Mouse (Mus musculus): ENCODE measurements around the gene Gas2l2. TPM values are rescaled to one million over a fixed set of nuclear protein-coding genes. Genes with fewer than 3 reads are reported as not detected.

The Gas2l2 gene
- total RNA-seq (2021): not detected

DNA sequence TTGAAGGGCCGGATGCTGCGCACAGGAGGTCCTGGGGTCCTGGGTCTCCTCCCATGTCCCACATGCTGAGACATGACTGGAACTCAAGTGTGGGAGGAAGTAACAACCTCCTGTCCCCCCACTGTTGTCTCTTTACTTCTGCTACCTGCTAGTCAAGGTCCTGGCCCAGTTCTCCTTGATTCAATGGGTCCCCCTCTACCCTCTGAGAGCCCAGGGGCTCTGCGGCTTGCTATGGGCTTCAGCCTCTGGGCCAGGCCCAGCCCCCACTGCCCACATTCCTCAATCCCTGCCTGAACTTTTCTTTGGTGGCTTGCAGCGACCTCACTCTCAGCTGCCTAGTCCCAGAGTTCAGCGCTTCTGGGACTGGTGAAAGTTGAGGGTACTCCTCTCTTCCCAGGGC is at the start of gene Gas2l2:
Gas2l2 (minus strand) TSS at position 101 of the 400 bp plus-strand sequence.
- intact Hi-C loops (cut with DNase I): no loop called here
- DNase-seq (ENCODE audit: low spot score): no peak

DNA sequence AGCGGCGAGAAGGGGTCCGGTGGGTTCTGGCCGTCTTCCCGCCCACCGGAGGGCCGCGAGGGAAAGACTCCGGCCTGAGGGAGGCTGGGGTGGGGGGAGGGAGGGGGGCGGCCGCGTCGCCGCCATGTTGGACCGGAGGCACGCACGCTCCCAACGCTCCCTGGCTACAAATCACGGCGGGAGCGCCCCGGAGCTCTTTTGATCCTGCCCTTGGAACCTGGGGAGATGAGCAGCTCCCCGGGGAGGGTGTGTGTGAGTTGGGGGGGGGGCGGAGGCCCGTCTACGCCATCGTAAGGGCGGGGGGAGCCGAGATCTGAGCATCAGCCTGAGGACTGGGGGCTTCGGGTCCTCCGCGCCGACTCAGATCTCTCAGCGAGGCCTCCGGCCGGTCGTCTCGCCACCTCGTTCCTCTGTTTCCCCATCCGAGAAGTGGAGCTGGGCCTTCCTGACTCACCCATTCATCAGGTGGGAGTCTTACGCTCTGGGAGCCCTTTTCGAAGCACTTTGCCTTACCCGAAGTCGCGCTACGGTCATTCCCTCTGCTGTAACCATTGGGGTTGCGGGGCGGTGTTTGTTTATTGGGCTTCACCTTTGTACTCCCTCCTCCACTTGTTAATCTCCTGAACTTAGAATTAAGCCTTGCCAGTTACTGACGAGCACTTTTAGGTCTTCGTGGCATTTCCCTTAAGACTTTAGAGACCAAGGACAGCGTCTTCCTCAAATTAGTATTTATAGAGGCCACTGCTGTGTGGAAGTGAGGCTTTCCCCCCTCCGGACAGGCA is 44.2 kb upstream of the Gas2l2 start:
- intact Hi-C loops (cut with DNase I): no loop called here
- no peak for DNase-seq (ENCODE audit: low spot score)

DNA sequence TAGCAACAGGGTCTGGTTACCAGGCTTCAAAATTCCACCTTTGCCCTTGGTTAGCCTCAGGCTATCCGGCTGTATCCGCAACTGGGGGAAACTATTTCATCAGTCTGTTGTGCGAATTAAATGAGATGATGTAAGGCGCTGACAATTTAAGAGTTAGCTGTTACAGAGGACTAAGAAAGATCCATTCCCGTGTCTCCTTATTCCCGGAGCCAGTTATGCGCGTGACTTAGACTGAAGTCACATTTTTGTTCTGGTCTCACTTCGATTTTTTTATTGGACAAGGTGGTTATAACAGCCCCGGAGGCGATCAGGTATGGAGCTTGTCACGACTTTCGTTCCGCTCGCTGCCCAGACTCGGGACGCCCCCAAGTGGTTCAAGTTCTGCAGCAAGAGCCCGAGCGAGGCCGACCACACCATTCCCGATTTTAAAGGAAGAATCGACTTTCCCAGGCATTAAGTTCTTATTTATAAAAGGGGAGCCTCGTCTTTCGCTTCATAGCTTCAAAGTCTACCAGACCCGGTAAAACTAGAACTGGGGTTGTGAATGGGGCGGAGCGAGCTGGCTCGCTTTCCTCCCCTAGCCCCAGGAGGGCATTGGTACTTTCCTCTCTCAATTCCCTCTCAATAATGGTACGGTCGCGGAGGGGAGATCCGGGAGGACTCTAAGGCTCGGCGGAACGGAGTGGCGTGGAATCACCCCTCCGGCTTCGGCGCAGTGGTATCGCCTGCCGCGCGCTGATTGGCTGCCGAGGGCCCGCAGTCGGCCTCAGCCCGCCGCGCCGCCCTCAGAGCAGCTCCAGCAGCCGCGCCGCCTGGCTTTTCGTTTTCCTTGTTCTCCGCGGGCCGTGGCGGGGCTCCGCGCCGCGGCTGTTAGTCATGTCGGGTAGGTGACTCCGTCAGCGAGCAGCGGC is 43.3 kb upstream of the Gas2l2 start, which contains the start of gene Taf15:
Taf15 (plus strand) TSS at position 763 of the 911 bp plus-strand sequence.
- peak; percentile 97 for DNase-seq (ENCODE audit: low spot score)
- intact Hi-C loops (cut with DNase I): loop anchor here (1.0 kb wide), 1 partner anchor 29 kb away; no protein-coding TSS in a partner anchor

DNA sequence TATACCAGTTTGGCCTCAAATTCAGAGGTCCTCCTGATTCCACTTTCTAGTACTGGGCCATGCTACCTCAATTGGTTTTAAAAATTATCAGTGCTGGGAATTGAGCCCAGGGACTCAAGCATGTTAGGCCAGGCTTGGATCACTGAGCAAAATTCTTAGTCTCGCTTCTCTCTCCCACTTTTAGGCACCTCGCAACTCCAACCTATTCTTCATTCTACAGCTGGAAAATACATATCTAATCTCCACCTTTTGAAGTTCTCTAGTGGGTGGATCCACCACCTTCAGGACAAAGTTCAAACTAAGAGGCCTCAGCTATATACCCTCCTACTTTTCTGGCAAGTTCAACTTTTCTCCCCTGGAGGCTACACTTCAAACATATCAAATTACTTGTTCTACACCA is 42.5 kb upstream of the Gas2l2 start:
- no peak for DNase-seq (ENCODE audit: low spot score)
- intact Hi-C loops (cut with DNase I): loop anchor here (1.0 kb wide), 1 partner anchor 28 kb away; no protein-coding TSS in a partner anchor

DNA sequence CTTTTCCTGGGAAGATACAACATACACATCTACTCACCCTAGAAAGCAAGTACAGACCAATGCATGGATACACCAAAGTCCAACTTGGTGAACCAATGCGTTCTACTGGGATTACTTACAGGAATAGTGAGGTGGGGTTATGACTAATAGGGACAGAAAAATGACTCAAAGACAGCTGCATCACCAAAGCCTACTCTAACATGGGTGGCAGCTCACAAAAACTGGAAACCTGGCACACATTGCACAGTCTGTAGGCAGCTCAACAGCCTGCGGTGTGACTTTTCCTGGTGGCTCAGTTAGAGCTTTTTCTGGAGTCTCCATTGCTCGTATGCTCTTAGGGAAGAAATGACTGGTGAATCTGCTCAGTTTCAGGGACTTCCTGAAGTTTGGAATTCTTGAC is 39.5 kb upstream of the Gas2l2 start:
- intact Hi-C loops (cut with DNase I): loop anchor here (10.0 kb wide), 1 partner anchor 514 kb away; the partner anchor contains the start of gene Slfn5
- DNase-seq (ENCODE audit: low spot score): no peak

DNA sequence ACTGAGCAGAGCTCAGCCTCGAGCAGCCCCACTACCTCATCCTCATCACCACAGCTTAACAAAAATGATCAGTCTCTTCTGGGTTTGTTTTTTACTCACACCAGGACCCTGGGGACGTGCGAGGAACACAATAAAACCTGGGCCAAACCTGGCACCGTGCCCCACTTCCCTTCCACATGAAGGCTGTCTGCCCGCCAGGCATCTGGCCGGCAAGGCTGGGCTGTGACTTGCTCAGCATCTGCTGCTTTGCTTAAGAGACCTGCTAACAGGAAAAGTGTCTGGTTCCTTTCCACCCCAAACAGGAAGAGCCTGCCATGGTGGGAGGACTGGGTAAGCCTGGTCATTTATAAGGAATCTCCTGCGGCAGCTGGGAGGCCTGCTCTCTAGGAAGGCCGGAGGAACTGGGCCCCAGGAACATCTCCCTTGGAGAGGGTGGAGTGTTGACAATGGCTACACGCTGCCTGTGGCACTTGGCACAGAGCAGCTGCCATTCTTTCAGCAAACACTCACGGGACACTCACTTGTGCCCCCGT is 37.9 kb upstream of the Gas2l2 start:
- peak; percentile 78 for DNase-seq (ENCODE audit: low spot score)
- intact Hi-C loops (cut with DNase I): loop anchor here (10.0 kb wide), 1 partner anchor 512 kb away; the partner anchor contains the start of gene Slfn5

DNA sequence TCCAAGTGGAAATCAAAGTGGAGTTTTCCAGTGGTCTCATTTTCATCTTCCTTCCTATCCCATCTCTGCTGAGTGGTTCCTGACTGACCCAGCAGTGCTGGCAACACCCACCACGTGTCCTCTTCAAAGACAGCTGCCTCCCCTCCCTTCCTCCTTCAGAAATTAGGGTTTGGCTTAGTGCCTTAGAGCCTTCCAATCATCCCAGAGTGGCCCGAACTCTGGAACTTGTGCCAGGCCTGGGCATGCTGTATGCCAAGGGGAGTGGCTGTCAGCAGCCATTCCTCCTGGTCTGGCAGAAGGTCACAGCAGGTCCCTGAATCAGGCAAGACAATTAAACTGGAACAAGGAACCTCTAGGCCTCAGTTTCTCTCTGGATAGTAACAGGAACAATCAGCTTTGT is 36.7 kb upstream of the Gas2l2 start:
- intact Hi-C loops (cut with DNase I): loop anchor here (10.0 kb wide), 1 partner anchor 511 kb away; the partner anchor contains the start of gene Slfn5
- no peak for DNase-seq (ENCODE audit: low spot score)

DNA sequence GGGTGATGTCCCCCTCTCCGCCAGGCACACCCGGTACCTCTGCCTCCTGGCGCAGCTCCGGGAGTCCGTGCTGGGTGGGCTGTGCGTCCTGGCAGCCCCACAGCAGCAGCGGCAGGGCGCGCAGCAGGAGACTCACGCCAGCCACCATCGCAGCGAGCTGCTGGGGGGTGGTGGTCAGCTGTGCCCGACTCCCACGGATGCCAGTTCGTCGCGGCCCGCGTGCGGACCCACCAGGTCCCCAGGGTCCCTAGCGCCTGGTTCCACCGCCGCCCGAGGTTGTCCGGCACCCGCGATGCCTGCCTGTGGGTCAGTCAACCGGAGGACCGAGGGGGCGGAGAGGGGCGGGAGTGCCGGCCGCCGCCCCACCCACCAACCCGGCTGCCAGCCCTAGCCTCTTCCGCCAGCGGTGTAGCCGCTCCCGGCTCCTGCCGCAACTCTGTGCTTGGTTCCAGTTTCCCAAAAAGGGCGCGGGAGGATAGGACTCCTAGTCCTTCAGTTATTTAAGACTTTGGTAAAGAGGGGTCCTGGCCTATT is 33.5 kb upstream of the Gas2l2 start, which contains the start of gene Mmp28:
Mmp28 (minus strand) TSS at position 361 of the 534 bp plus-strand sequence.
- DNase-seq (ENCODE audit: low spot score): peak; percentile 68
- intact Hi-C loops (cut with DNase I): loop anchor here (10.0 kb wide), 1 partner anchor 508 kb away; the partner anchor contains the start of gene Slfn5

DNA sequence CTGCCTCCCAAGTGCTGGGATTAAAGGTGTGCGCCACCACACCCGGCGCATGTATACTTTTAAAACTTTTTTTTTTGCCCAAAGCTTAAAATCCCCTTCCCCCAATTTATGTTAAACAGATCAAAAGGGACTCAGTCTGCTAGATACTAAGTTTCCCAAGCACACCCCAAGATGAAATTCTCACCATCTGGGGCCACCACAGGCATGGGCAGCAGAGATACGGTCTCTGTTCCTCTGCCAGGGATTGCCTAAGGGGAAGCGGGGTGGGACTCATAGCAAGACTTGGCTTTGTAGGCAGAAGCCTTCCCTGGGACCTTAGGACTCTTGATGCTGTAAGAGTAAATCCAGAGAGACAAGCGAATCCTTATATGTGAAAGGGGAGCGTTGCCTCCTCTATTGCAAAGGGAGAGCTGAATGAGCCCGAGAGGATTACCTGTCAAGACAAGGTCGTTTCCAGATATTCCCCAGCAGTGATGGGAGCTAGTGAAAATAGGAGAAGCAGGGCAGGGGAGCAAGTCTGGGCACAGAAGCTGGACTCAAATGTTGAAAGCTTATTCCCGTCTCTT is 32.3 kb upstream of the Gas2l2 start:
- DNase-seq (ENCODE audit: low spot score): no peak
- intact Hi-C loops (cut with DNase I): loop anchor here (10.0 kb wide), 1 partner anchor 507 kb away; the partner anchor contains the start of gene Slfn5

DNA sequence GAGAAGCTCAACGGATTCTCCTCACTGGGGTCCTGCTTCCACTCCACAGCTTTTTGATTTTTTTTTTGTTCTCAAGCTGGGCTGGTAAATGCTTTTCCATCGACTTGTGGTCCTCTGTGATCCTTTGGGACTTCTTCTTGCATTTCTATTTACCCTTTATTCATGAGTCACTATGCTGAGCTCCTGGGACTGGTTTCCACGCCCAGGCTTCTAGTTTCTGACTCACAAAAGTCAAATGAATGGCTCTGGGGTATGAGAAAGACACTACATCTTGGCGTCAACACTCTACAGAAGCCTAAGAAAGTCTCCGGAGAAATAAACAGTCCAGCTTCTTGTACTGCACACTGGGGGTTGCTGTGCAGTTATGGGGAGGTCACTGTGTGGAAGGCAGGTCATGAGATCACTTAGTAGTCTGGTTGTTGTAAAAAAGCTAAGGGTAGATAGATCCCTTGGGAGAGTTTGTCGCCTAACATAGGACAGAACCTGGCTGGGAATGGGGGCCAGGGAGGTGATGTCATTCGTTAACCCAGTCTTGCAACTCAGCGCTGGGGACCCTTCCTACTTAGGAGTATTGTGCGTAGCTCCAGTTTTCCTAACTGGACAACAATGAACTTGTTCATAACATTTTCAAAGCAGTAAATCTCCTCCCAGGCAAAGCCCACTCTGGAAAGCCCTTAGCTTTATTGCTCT is 28.8 kb upstream of the Gas2l2 start:
- intact Hi-C loops (cut with DNase I): no loop called here
- no peak for DNase-seq (ENCODE audit: low spot score)

DNA sequence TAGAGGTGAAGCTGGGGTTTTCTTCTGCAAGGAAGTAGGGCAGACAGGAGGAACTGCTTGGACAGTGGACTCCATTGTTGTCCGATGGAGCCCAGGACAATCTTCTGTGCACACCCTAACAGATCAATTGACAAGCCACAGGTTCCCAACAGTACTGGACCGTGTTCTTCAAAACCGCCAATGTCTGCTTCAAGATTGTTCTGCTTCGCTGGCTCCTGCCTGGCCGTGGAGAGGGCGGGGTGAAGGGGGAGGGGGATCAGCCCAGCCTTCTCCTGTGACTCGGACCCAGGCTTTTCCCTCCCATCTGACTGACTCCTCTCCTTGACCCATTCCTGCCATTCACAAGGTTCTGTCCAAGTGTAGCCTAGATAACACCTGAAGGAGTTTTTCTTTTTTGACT is 28.0 kb upstream of the Gas2l2 start:
- intact Hi-C loops (cut with DNase I): no loop called here
- DNase-seq (ENCODE audit: low spot score): no peak

DNA sequence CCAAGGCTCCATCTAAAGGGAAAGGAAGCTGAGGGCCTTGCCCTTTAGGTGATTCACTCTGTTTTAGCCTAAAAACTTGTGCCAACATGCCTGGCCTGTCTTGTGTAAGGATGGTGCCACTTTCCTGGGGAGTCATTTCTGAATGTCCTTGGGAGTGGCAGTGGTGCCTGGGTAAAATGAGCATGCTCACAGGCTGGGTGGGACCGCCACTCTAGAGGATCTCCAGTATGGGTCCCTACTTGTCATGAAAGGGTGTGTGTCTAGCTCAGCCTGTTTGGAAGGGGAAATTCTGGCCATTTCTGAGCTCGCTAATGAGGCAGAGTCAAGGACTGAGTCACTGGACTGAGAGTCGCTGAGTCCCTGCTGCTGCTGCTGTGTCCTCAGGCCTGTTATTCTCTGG is 26.4 kb upstream of the Gas2l2 start:
- intact Hi-C loops (cut with DNase I): no loop called here
- no peak for DNase-seq (ENCODE audit: low spot score)

DNA sequence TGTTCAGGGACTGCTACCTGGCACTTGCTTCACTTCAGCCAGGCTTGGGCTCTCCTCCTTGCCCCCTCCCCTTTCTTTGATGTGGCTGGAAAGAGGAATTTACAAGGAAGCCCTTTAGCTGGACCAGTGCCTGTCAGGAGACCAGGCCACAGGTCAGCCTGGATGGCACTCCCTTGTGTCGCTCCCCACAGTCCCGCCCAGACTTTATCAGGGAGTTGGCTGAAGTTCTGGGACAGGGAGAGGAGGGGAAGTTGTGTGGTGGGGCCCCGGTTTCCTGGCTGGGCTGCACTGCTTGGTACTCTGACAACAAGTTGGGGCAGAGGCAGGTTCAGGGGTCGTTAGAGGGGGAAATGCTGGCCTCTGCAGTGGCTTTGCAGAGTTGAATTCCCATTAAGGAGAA is 25.3 kb upstream of the Gas2l2 start:
- peak; percentile 52 for DNase-seq (ENCODE audit: low spot score)
- intact Hi-C loops (cut with DNase I): no loop called here

DNA sequence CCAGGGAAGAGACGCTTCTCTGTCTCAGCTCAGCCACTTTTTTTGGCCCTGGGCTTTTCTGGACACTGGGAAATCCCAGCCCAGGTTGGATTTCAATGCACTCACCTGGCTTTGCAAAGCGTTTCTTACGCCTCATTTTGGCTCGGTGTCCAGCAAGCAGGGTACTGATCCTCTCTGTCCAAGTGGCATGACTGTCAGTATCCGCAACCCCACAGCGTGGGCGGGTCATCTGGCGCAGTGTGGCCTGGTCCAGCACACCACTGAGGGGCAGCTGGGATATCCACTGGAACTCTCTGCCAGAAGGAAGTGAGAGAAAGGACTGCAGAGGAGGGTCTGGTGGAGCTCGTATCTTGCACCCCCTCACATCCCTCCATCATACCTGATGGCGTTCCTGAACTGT is 22.0 kb upstream of the Gas2l2 start:
- DNase-seq (ENCODE audit: low spot score): no peak
- intact Hi-C loops (cut with DNase I): no loop called here

DNA sequence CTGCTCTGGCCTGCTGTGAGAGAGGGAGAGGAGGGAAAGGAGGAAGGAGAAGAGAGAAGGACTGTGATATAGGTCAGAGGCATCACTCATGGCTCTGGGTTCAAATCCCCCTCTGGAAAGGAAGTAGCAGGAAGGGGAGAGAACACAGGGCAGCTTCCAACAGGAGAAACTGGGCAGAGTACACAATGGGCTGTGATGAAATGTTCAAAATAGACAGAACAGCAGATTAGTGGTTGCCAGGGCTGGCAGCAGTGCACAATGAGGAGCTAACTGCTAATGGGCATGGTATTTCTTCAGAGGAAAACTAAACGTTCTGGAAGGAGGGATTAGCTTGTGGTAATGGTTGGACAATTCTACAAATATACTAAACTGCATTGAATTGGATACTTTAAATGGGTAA is 21.3 kb upstream of the Gas2l2 start:
- intact Hi-C loops (cut with DNase I): no loop called here

DNA sequence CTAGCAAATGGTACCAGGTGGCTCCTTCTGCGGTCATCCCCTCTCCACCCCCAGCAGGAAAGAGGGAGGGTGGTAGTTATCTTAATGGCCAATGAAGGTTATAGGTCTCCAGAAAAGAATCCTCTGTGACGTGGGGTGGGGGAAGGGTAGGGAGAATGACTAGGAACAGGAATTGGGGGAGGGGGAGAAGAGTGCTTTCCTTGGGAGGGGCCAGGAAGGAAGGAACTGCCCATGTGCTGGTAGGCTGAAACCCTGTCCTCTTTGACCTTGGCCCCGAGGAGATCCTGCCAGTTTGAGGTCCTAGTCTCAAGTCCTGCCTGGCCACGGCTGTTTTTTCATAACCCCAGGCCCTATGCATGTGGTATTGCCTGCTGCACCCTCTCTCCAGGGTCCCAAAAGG is 20.0 kb upstream of the Gas2l2 start:
- intact Hi-C loops (cut with DNase I): no loop called here
- no peak for DNase-seq (ENCODE audit: low spot score)

More for the DNA sequence above, 21.3 kb upstream of the Gas2l2 start:
- no peak for DNase-seq (ENCODE audit: low spot score)

DNA sequence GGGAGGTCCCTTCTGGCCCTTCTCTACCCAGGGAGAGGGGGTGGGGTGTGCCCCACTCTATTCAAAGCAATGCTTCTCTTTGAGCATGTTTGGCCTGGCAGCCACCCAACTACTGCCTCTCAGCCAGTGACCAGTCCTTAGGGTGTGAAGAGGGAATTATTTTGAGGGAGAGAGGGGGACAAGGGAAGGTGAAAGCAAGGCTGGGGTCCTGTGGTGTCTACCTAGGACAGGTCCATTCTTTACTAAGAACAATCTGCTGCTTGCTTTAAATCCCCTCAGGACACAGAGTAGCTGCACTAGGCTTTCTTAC is 19.6 kb upstream of the Gas2l2 start:
- no peak for DNase-seq (ENCODE audit: low spot score)
- intact Hi-C loops (cut with DNase I): no loop called here

DNA sequence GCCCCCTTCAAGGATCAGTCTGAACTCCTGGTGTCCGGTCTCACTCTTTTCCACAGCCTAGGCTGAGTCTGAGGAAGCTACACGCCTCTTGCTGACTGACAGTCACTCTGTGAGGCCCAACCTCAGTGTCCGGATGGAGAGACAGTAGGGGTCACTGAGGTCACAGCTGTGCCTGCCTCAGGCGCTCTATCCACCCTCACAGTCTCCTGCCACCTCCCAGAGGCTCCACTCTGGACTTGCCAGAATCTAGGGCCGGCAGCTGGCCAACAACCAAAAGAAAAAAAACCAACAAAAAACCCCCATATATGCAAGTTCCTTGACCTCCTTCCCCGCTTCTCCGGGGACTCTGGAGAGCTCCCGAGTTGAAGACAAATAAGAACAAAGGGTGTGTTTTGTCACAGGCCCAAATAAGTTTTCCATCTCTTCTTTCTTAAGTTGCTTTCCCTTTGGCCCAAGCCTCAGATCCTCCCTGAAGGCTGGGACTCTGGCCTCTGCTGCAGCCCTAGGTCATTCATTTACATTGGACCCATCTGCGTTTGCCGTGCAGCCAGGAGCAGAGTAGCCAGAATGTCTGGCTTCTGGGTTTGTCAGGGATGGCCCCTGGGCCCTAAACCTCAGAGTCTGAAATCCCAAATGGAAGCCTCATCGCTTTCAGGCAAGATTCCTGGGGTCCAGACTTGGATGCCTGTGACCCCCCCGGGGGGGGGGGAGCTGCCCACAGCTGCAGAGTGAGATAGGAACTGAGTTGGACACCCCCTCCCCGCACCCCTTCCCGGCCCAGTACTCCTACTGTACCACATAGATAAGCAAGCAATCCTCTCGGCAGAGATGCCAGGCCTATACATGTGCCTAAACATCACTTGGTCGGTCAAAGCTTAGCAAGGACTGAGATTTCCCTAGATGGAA is 19.0 kb upstream of the Gas2l2 start:
- intact Hi-C loops (cut with DNase I): no loop called here
- no peak for DNase-seq (ENCODE audit: low spot score)

Data from heart, postnatal 25 days (tissue).